Mouse (Mus musculus): ENCODE results near the gene Gbf1. TPM values are rescaled to one million over a fixed set of nuclear protein-coding genes. Genes with fewer than 3 reads are reported as not detected.

Gbf1 gene
- polyA plus RNA-seq, 1 experiment from 2014 or later, result 55.0 TPM

DNA sequence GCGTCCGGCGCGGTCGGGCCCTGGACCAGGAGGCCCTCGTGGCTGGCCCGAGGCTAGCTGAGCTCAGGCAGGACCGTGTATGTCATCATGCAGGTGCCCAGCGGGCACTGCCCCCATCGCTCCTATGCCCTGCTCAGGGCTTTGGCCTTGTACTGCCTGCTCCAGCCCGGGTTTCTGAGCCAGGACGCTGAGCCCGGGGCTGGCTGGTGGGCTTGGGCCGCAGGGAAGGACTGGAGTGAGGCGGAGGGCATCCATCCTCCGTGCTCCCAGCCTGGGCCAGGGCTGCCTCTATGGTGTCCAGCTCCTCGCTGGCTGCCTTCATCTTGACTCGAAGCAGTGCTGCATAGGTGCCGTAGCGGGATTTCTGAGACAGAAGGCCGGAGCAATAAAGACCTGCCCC lies 160.3 kb downstream of the Gbf1 start:
- no peak for ATAC-seq
- TF ChIP-seq CTCF (IDR thresholded peaks at IDR 0.05), result no peak
- CTCF ChIA-PET, result interaction anchor here (1.4 kb wide), 1 partner anchor 15 kb away, joined by 4 read pairs; the partner anchor contains the start of gene Fbxl15
- H3K27me3 ChIP-seq, result peaks cover 9% of the 10 kb centered on the region
- in situ Hi-C loops (cut with MboI; ENCODE audit: low pct_unique_long_range_greater_than_20kb), result no loop called here
- DNase-seq (ENCODE audit: low read depth, low spot score), result no peak
- POLR2A ChIA-PET, result no interaction called here

DNA sequence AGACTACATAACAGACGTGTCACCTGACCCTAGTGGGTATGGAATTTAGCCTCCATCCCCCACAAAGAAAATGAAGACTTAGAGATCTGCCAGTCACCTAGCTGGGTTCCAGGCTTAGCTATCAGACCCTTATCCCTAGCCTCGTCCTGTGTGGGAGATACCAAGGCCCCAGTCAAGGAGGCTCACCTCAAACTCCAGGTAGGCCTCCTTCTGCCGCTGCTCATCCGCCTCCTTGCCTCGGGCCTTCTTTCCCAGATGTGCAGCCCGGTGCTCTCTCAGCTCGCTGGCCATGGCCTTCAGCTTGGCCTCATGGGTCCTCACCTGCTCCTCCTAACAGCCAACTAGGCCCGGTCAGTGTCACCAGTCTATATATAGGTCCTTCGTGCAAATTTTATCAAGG lies 160.8 kb downstream of the Gbf1 start:
- peaks cover 9% of the 10 kb centered on the region for H3K27me3 ChIP-seq
- in situ Hi-C loops (cut with MboI; ENCODE audit: low pct_unique_long_range_greater_than_20kb), result no loop called here

GRCm38 (mm10) chr19:46313591-46313990 lies 161.3 kb downstream of the Gbf1 start:
- DNase-seq (ENCODE audit: low read depth, low spot score) (no peak), ATAC-seq (no peak)
- CTCF ChIA-PET, result interaction anchor here (1.4 kb wide), 1 partner anchor 14 kb away, joined by 4 read pairs; the partner anchor contains the start of gene Fbxl15
- no peak for TF ChIP-seq CTCF (IDR thresholded peaks at IDR 0.05)
- H3K27me3 ChIP-seq, result peaks cover 11% of the 10 kb centered on the region
- POLR2A ChIA-PET, result interaction anchor here (0.6 kb wide), 1 partner anchor 9 kb away, joined by 3 read pairs; no protein-coding TSS in a partner anchor
- in situ Hi-C loops (cut with MboI; ENCODE audit: low pct_unique_long_range_greater_than_20kb), result no loop called here

More for the DNA sequence above, 160.8 kb downstream of the Gbf1 start:
- ATAC-seq (no peak), DNase-seq (ENCODE audit: low read depth, low spot score) (no peak)
- ChIA-PET CTCF (interaction anchor here (1.4 kb wide), 1 partner anchor 15 kb away, joined by 4 read pairs; the partner anchor contains the start of gene Fbxl15), POLR2A (no interaction called here)
- TF ChIP-seq CTCF (IDR thresholded peaks at IDR 0.05), result no peak

DNA sequence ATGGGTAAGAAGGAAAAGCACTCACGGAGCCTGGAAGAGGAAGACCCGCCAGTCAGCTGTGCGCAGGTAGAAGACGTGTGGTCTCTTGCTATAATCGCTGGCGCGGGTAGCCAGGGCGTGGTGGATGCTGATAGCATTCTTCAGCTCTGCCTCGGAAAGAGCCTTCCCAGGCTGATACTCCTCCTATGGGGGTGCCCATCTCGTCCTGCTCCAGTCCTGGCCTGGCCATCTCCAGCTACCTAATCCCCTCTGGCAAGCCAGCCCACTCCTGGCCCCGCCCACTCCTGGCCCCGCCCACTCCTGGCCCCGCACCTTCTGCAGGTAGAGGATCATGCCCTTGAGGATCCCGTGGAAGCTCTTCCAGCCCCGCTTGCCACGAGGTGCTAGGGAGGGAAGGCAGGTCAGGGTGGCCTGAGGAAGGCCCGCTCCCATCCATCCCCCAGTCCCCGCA lies 161.9 kb downstream of the Gbf1 start:
- no peak for DNase-seq (ENCODE audit: low read depth, low spot score)
- ATAC-seq, result no peak
- no peak for TF ChIP-seq CTCF (IDR thresholded peaks at IDR 0.05)
- in situ Hi-C loops (cut with MboI; ENCODE audit: low pct_unique_long_range_greater_than_20kb), result no loop called here
- peaks cover 14% of the 10 kb centered on the region for H3K27me3 ChIP-seq
- POLR2A ChIA-PET, result interaction anchor here (0.6 to 1.9 kb wide), 4 partner anchors 8 to 14 kb away, joined by 3 to 7 read pairs (median 4); partner anchors contain the start of gene Fbxl15
- CTCF ChIA-PET, result interaction anchor here (0.9 to 1.4 kb wide), 3 partner anchors 8 to 14 kb away, joined by 3 to 4 read pairs (median 3); partner anchors contain the start of gene Fbxl15

DNA sequence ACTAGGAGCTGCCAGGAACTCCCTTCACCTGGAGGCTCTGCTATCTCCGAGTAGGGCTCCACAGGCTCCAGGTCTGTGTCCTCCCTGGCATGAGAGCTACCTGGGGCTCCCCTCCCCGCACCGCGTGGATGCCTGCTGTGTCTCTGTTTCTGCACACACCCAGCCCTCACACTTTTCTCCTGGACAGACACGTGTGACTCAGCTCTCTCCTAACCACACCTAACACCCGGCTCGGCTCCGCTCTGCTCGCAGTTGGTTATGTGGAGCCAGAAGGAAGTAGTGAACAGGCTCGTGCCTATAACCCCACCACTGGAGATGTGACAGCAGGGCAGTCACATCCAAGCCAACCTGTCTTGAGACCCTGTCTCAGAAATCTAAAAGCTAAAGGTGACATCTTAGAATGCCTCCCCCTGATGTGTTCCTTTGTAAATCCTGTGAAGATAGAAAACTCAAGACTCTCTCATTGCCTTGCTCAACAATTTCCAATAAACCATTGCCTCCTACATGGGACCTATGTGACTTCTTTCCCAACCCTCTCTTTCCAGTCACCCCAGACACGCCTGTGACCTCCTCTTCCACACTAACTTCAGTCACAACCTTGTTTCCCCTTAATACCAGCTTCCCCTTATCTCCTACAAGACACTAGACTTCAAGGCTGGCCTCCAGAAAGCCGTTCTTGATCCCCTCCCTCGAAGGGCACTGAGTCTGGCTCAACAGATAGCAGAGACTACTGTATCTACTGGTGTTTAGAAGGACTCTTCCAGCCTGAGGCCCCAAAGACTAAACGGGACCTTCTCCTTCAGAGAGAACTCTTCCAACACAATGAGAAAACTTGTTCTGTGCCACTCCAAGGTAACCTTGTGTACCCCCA lies 162.8 kb downstream of the Gbf1 start:
- ChIA-PET POLR2A (interaction anchor here (1.4 to 1.9 kb wide), 4 partner anchors 8 to 13 kb away, joined by 4 to 7 read pairs (median 5); partner anchors contain the start of gene Fbxl15), CTCF (interaction anchor here (0.8 to 1.1 kb wide), 3 partner anchors 9 to 13 kb away, joined by 3 read pairs; partner anchors contain the start of genes Fbxl15 and Nfkb2)
- TF ChIP-seq CTCF (IDR thresholded peaks at IDR 0.05), result no peak
- in situ Hi-C loops (cut with MboI; ENCODE audit: low pct_unique_long_range_greater_than_20kb), result no loop called here
- H3K27me3 ChIP-seq, result peaks cover 14% of the 10 kb centered on the region
- DNase-seq (ENCODE audit: low read depth, low spot score) (no peak), ATAC-seq (no peak)

DNA sequence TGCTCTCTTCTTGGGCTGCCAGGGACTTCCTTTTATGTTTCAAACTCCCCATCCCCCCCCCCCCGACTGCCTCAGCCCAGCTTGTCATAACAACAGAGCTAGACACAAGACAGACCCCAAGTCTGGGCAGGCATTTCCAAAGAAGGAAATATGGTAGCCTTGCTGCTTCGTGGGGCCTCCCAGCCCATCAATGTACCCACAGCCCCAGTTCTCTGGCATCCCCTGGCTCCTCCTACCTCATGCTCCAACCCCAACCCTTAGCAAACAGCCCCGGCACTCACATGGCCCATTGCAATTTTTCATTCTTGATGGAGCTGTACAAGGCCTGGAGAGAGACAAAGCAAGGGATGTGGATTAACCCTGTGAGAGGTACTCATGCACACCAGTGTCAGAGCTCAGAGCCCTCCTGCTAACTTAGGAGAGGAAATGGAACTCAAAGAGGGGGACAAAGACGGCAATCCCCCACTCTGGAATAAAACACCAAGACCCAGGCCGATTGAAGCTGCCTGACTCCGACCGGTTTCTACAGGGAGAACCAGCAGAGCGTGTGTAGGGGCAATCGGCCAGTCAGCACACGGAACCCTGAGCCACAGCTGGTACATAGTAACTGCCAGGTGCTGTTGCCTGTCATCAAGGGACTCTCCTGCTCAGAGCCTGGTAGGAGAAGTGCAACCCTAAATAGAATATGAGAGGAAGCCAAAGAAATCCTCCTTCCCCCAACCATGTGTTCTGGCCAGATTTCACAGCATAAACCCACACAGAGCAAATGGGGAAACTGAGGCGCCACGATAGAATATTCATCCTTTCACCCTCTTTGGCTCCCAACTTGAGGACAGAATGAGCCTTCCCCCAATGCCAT lies 163.7 kb downstream of the Gbf1 start:
- in situ Hi-C loops (cut with MboI; ENCODE audit: low pct_unique_long_range_greater_than_20kb), result no loop called here
- ATAC-seq (no peak), DNase-seq (ENCODE audit: low read depth, low spot score) (no peak)
- TF ChIP-seq CTCF (IDR thresholded peaks at IDR 0.05), result no peak
- peaks cover 14% of the 10 kb centered on the region for H3K27me3 ChIP-seq
- ChIA-PET CTCF (no interaction called here), POLR2A (interaction anchor here (0.7 to 1.9 kb wide), 5 partner anchors 9 to 14 kb away, joined by 4 to 7 read pairs (median 5); partner anchors contain the start of gene Fbxl15)

DNA sequence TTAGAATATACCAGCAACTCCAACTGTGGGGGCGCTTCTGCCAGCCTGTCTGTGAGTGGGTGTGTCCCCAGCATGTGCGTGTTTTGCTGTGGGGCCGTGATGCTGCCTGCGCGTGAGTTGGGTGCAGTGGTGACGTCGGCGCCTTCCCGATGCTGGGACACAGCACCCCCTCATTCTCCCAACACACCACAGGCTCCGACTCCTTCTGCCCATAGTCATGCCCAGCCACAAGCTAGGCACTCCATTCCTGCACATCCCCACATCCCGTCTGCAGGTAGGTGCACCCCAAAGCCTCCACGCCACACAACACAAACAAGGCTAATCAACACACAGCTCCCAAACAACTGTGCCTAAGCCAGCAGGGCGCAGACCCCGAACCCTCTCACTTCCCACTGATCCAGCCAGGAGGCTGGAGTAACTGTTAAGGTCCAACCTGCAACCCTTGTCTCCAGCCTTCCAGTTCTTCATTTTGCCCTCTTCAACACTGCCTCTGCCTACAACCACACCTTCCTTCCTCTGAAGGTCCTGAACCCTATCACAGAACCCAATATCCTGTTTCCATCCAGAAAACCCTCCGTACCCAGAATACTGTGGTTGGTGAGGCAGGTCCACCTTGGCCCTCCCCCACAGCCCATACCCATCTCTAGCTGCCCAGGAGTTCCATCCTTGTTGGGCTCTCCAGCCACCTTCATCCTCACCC lies 164.7 kb downstream of the Gbf1 start:
- CTCF ChIA-PET, result no interaction called here
- POLR2A ChIA-PET, result interaction anchor here (0.7 to 1.4 kb wide), 2 partner anchors 10 to 12 kb away, joined by 5 read pairs; no protein-coding TSS in a partner anchor
- ATAC-seq, result no peak
- no peak for TF ChIP-seq CTCF (IDR thresholded peaks at IDR 0.05)
- peaks cover 14% of the 10 kb centered on the region for H3K27me3 ChIP-seq
- no peak for DNase-seq (ENCODE audit: low read depth, low spot score)
- in situ Hi-C loops (cut with MboI; ENCODE audit: low pct_unique_long_range_greater_than_20kb), result no loop called here

GRCm38 (mm10) chr19:46317546-46317885 lies 165.2 kb downstream of the Gbf1 start:
- in situ Hi-C loops (cut with MboI; ENCODE audit: low pct_unique_long_range_greater_than_20kb), result no loop called here
- DNase-seq (ENCODE audit: low read depth, low spot score), result no peak
- ChIA-PET CTCF (interaction anchor here (1.0 kb wide), 1 partner anchor 11 kb away, joined by 3 read pairs; the partner anchor contains the start of gene Fbxl15), POLR2A (no interaction called here)
- TF ChIP-seq CTCF (IDR thresholded peaks at IDR 0.05), result no peak
- ATAC-seq, result no peak
- peaks cover 14% of the 10 kb centered on the region for H3K27me3 ChIP-seq

GRCm38 (mm10) chr19:46318031-46318471 lies 165.7 kb downstream of the Gbf1 start:
- no peak for DNase-seq (ENCODE audit: low read depth, low spot score)
- CTCF ChIA-PET, result interaction anchor here (1.0 to 1.4 kb wide), 2 partner anchors 10 to 14 kb away, joined by 3 to 4 read pairs; partner anchors contain the start of genes Fbxl15 and Nfkb2
- in situ Hi-C loops (cut with MboI; ENCODE audit: low pct_unique_long_range_greater_than_20kb), result no loop called here
- POLR2A ChIA-PET, result interaction anchor here (0.6 kb wide), 2 partner anchors 64 to 178 kb away, joined by 3 read pairs; no protein-coding TSS in a partner anchor
- no peak for ATAC-seq
- no peak for TF ChIP-seq CTCF (IDR thresholded peaks at IDR 0.05)
- peaks cover 14% of the 10 kb centered on the region for H3K27me3 ChIP-seq
